Mouse (Mus musculus) cerebellum, adult 2 months (tissue): Measurements from ENCODE around the gene Kirrel3.

Experiments used
- CTCF ChIP-seq: fragments of 200-500 bp; IDR thresholded peaks from 2 replicates; pipeline ENCODE4 v1.5.1; 2011; ENCODE audit warnings: low read depth, mild to moderate bottlenecking, control low read depth, low read length, moderate library complexity, borderline replicate concordance; ENCODE audit not compliant: insufficient read depth
- POLR2A ChIP-seq: fragments of 200-500 bp; IDR thresholded peaks from 2 replicates; pipeline ENCODE4 v1.6.1; 2011; ENCODE audit warnings: low read length, control low read depth, borderline replicate concordance; ENCODE audit not compliant: insufficient read depth

- TF ChIP-seq CTCF = no peak
- TF ChIP-seq POLR2A = no peak
Measured at GRCm38 (mm10) chr9:34753891-34754290, 268.2 kb downstream of the Kirrel3 start.
